Mouse (Mus musculus): Measurements from ENCODE around the gene 4833427G06Rik. TPM values are rescaled to one million over a fixed set of nuclear protein-coding genes. Genes with fewer than 3 reads are reported as not detected.
A peak's percentile ranks its signal among the peaks of the same experiment; 100 is the strongest.
"Not testable (repeated sequence)": the region's sequence is repeated elsewhere in the genome, so short reads cannot be mapped to it uniquely, and the experiment has no call there.

4833427G06Rik gene
- not detected for total RNA-seq (2021)

GRCm38 (mm10) chr9:51101756-51102425 is at the start of gene 4833427G06Rik:
4833427G06Rik (minus strand) TSS chr9:51102078.
- peak in 1 of 2 experiments; percentile 19 for DNase-seq (ENCODE audit: extremely low spot score in 1 of 2, low spot score in 1 of 2)

DNA sequence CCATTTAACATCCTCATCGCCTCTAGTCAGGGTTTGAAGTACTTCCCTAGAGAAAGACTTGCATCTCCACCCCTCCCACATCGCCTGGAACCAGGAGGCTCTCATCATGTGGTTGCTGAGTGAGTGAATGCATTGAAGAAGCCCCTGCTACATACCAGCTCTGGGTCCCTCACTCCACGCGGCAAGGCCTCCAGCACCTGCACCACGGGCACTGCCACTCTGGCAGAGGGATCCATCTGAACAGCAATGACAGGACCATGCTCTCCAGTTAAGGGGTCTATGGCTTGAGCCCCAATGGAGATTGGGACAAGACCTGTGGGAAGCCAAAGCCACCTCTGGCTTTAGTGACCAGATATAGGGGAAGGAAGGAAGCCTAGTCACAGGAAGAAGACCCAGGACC is 45.4 kb upstream of the 4833427G06Rik start:
- DNase-seq (ENCODE audit: extremely low spot score in 1 of 2, low spot score in 1 of 2), result no peak

DNA sequence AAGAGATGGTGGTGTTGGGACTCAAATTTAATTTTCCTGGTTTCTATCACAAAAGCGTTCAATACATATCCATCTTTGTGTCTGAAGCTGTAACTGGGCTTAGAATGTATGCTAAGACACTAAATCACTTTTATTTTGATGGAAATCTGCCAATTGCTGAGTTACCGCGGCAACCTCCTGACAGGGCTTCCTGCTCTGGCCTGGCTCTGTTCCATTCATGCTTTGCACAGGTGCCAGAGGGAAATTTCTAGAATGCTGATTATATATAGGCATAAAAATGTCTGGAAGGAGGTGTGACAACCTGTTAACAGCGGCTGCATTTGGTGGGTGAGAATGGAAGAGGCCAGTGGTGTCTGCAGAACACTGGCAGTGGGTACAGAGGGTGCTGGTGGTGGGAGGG is 44.6 kb upstream of the 4833427G06Rik start:
- no peak for DNase-seq (ENCODE audit: extremely low spot score in 1 of 2, low spot score in 1 of 2)

GRCm38 (mm10) chr9:51144218-51144617 is 42.3 kb upstream of the 4833427G06Rik start:
- no peak for DNase-seq (ENCODE audit: extremely low spot score in 1 of 2, low spot score in 1 of 2)

- no peak for DNase-seq (ENCODE audit: extremely low spot score in 1 of 2, low spot score in 1 of 2)
Measured at GRCm38 (mm10) chr9:51143437-51143836, 41.6 kb upstream of the 4833427G06Rik start.

DNA sequence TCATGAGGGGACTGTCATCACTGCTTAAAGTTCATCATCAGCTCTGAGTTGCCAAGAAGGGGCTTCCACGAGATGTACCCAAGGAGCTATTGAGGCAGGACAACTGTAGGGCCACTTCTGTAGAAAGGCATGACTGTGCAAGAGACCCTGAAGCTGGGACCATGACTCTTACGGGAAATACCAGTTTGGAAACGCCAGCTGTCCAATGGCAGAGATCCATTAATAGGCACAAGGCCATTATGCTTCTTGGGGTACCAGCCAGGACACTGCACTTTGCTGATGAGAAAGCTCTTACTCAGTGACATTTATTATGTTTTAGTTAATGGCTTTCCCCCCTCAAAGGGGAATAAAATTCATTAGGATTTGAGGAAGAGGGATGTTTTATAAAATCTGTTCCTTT is 38.8 kb upstream of the 4833427G06Rik start:
- DNase-seq (ENCODE audit: extremely low spot score in 1 of 2, low spot score in 1 of 2), result no peak

DNA sequence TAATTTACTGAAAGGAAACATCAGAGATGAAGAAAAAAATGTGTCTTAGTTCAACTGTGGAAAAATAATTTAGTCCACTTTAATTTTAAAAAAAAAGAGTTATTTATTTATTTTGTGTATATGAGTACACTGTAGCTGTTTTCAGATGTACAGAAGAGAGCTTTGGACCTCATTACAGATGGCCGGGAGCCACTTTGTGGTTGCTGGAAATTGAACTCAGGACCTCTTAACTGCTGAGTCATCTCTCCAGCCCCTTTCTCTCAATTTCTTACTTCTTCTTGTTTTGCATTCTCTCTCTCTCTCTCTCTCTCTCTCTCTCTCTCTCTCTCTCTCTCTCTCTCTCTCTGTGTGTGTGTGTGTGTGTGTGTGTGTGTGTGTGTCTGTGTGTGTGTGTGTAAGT is 37.5 kb upstream of the 4833427G06Rik start:
- DNase-seq (ENCODE audit: extremely low spot score in 1 of 2, low spot score in 1 of 2), result not testable (repeated sequence)

DNA sequence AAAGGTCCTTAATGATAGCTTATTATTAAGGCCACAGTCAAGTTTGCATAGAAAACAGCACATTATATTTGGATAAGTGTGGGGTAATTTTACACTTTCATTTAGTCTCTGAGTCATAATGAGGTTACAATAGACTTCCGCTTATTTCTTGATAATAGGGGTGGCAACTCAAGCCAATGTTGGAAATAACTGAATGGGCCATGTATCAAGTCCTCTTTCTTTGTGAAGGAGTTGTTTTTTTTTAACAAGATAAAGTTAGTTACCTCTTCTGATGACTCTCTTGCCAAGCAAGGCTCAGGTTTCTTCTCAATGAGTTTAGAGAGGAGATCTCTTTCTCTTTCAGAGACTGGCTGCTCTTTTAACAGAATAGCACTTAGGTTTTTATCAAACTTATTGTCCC is 36.4 kb upstream of the 4833427G06Rik start:
- DNase-seq (ENCODE audit: extremely low spot score in 1 of 2, low spot score in 1 of 2), result no peak

- DNase-seq (ENCODE audit: extremely low spot score in 1 of 2, low spot score in 1 of 2), result no peak
Measured at GRCm38 (mm10) chr9:51137836-51138235, 36.0 kb upstream of the 4833427G06Rik start.

- no peak for DNase-seq (ENCODE audit: extremely low spot score in 1 of 2, low spot score in 1 of 2)
Measured at GRCm38 (mm10) chr9:51137432-51137831, 35.6 kb upstream of the 4833427G06Rik start.

DNA sequence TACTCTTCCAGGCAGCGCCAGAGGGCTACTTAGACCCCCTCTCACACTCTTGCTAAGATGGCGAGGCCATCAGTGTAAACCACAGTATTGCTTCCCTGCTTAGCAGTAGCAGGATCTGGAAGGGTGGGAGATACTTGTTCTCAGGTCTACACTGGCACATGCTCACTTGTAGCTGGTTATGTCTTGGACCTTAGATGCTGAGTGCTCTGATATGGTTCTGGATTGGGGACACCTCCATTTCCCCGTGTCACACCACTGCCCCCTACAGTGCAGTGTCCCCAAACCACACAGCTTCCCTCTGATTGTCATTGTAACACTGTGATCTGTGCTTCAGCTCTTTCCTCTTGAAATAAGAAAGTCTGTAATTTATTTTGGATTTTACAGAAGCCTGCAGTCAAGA is 35.1 kb upstream of the 4833427G06Rik start:
- peak in 1 of 2 experiments; percentile 56 for DNase-seq (ENCODE audit: extremely low spot score in 1 of 2, low spot score in 1 of 2)

- no peak for DNase-seq (ENCODE audit: extremely low spot score in 1 of 2, low spot score in 1 of 2)
Measured at GRCm38 (mm10) chr9:51114767-51115166, 12.9 kb upstream of the 4833427G06Rik start.

- no peak for DNase-seq (ENCODE audit: extremely low spot score in 1 of 2, low spot score in 1 of 2)
Measured at GRCm38 (mm10) chr9:51105751-51106150, 3.9 kb upstream of the 4833427G06Rik start.

DNA sequence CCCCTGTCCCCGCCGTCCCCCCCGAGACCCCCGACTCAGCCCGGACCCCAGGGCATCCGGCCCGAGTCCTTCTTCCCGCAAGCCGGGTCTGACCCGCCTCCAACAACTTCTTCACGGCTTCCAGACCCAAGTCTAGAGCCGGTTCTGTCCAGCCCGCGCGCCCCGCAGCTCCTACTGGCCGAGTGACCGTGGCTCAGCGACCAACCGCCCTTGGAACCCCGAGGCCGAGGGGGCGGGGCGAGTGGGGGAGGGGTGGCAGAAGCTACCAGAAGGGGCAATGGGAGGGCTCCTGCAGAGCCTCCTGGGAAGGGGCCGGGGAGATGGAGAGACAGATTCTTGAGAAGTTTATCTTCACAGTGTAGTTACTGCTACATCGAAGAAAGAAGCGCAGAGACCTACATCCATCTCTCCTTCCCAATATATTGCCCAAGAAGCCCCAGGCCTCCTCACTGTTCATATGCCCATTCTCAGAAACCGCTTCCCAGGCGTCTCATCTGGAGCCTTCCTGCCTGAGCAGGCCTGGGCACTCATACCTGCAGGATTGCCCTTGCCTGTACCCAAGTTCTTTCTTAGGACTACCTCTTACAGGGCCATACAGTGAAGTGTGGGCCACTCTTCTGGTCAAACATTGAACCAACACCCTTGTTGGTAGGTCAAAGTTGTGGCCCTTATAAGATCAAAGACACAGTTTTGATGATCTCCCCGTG is 2.1 kb upstream of the 4833427G06Rik start:
- DNase-seq (ENCODE audit: extremely low spot score in 1 of 2, low spot score in 1 of 2), result no peak

GRCm38 (mm10) chr9:51102963-51103807 is 1.3 kb upstream of the 4833427G06Rik start:
- peak; percentile 29 to 33 for DNase-seq (ENCODE audit: extremely low spot score in 1 of 2, low spot score in 1 of 2)

- DNase-seq (ENCODE audit: extremely low spot score in 1 of 2, low spot score in 1 of 2), result no peak
Measured at GRCm38 (mm10) chr9:51096306-51096705, 5.6 kb downstream of the 4833427G06Rik start.

DNA sequence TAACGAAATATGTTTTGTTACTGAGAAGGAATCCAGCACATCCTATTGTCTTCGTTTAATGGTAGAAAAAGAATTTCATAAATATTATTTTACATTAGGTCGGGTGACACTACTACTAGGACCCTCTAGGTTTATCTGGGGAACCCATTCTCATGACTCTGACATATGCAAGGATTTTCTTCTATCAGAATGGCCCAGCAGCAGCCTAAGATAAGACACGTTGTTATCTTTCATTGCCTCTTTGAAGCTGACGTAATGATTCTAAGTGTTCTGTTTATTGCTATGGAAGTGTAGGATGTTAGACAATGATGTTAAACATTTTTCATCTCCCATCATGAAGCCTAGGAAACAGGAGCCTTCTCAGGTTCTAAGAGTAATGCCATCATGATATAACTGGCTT is 8.2 kb downstream of the 4833427G06Rik start:
- DNase-seq (ENCODE audit: extremely low spot score in 1 of 2, low spot score in 1 of 2), result no peak

DNA sequence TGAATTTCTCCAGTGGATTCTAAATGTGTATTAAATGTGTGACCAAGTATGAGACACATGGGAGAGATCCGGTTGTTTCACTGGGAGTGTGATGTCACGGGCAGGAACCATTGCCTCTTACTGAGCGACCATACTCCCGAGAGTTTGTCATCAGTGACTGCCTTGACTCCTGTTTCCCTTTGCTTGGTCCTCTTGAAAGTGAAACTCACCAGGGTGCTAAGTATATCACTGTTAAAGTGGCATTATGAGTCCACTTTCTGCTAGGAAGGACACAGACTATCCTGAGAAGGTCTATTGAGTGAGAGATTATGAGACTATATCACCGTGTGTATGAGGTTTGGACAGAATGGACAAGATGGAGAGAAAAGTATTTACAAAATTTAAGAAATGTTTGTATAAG is 20.3 kb downstream of the 4833427G06Rik start:
- DNase-seq (ENCODE audit: extremely low spot score in 1 of 2, low spot score in 1 of 2), result no peak

GRCm38 (mm10) chr9:51076979-51077315 is 24.9 kb downstream of the 4833427G06Rik start, which contains the start of gene Layn:
Layn (minus strand) TSS chr9:51077094.
- DNase-seq (ENCODE audit: extremely low spot score in 1 of 2, low spot score in 1 of 2), result peak in 1 of 2 experiments; percentile 21

DNA sequence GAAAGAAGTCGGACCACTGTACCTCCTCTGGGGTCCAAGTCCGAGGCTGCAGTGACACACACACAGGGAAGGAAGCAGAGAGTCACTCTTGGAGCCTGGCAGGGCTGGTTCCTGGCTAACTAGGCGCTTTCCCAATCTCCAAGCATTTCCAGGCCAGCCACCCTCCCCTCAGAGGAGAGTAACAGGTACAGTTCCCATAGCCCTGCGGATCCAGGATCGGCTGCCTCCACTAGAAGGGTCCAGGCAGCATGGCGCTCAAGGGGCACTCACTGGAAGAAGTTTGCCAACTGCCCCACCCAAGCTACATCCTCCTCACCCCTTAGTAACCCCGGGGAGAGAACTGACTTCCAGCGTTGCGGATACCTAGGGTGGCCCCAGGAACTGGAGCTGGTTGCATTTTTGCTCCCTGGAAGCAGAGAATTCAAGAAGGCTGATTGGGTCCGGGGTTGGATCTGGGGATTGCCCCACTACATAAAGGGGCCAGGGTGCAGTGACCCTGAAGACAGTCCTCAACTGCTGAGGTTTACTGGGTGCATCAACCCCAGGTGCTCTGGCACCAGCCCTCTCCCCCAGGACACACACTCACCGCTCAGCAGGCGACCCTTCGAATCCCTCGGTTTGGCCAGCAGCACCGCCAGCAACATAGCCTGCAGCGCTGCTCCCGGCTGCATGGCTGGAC is 25.4 kb downstream of the 4833427G06Rik start:
- no peak for DNase-seq (ENCODE audit: extremely low spot score in 1 of 2, low spot score in 1 of 2)

- DNase-seq (ENCODE audit: extremely low spot score in 1 of 2, low spot score in 1 of 2), result peak in 1 of 2 experiments; percentile 8
Measured at GRCm38 (mm10) chr9:51075780-51076179, 26.1 kb downstream of the 4833427G06Rik start.
